Mouse (Mus musculus) G1E-ER4 (cell line): ENCODE results near the gene Vmn1r118. TPM values are rescaled to one million over a fixed set of nuclear protein-coding genes. Genes with fewer than 3 reads are reported as not detected.
"Not testable (repeated sequence)": the region's sequence is repeated elsewhere in the genome, so short reads cannot be mapped to it uniquely, and the experiment has no call there.

ENCODE experiments used
- GATA1 ChIP-seq: IDR thresholded peaks from one replicate; pipeline ENCODE4 v1.8.0; 2012; ENCODE audit warnings: low read length, inconsistent platforms
- polyA plus RNA-seq: library from polyadenylated mRNA; stranded (reverse); fragments of >175 nt; gene quantifications from 2 replicates; pipeline ENCODE4 v1.2.3, GENCODE M21; 2012

Vmn1r118 gene
- not detected in 2 replicates for polyA plus RNA-seq

GRCm38 (mm10) chr7:20912247-20912646 is at the start of gene Vmn1r118:
Gene Vmn1r118, minus strand, starts transcription at chr7:20912347.
- not testable (repeated sequence) for TF ChIP-seq GATA1

GRCm38 (mm10) chr7:20884021-20884420 is 28.1 kb downstream of the Vmn1r118 start, which contains the start of gene Vmn1r117:
Gene Vmn1r117, minus strand, starts transcription at chr7:20884121.
- not testable (repeated sequence) for TF ChIP-seq GATA1

GRCm38 (mm10) chr7:20871956-20872355 is 40.2 kb downstream of the Vmn1r118 start, which contains the start of gene Vmn1r116:
Gene Vmn1r116, plus strand, starts transcription at chr7:20872256.
- not testable (repeated sequence) for TF ChIP-seq GATA1

Other genes starting within 250 kb of the Vmn1r118 start
- not detected in 2 replicates for gene Vmn1r107, start 243.4 kb downstream of the Vmn1r118 start, polyA plus RNA-seq
- gene Vmn1r111, start 209.1 kb downstream of the Vmn1r118 start, polyA plus RNA-seq, result not detected in 2 replicates
- not detected in 2 replicates for gene Gm10668, start 181.7 kb downstream of the Vmn1r118 start, polyA plus RNA-seq
- gene Vmn1r112, start 141.2 kb downstream of the Vmn1r118 start, polyA plus RNA-seq, result not detected in 2 replicates
- gene Vmn1r113, start 125.1 kb downstream of the Vmn1r118 start, polyA plus RNA-seq, result not detected in 2 replicates
- gene Vmn1r114, start 100.2 kb downstream of the Vmn1r118 start, polyA plus RNA-seq, result not detected in 2 replicates
- not detected in 2 replicates for gene Vmn1r115, start 67.4 kb downstream of the Vmn1r118 start, polyA plus RNA-seq
- gene Vmn1r116, start 40.1 kb downstream of the Vmn1r118 start, polyA plus RNA-seq, result not detected in 2 replicates
- gene Vmn1r117, start 28.2 kb downstream of the Vmn1r118 start, polyA plus RNA-seq, result not detected in 2 replicates
- not detected in 2 replicates for gene Vmn1r119, start 100.1 kb upstream of the Vmn1r118 start, polyA plus RNA-seq
- gene Vmn1r120, start 141.4 kb upstream of the Vmn1r118 start, polyA plus RNA-seq, result not detected in 2 replicates
- gene Vmn1r121, start 186.2 kb upstream of the Vmn1r118 start, polyA plus RNA-seq, result not detected in 2 replicates
- gene Vmn1r122, start 221.8 kb upstream of the Vmn1r118 start, polyA plus RNA-seq, result not detected in 2 replicates
- not detected in 2 replicates for gene Vmn1r123, start 249.8 kb upstream of the Vmn1r118 start, polyA plus RNA-seq